Mouse (Mus musculus) WW6 (cell line): ENCODE measurements around the gene Pced1b.
"Not testable (repeated sequence)": the region's sequence is repeated elsewhere in the genome, so short reads cannot be mapped to it uniquely, and the experiment has no call there.

Experiments
- DNase-seq: peaks from one replicate; pipeline ENCODE4 v3.0.0-alpha.2; 2013; ENCODE audit warnings: low read depth, low spot score

Gene Pced1b

GRCm38 (mm10) chr15:97246911-97247790, at the start of gene Pced1b, which contains the start of gene Amigo2:
Pced1b (plus strand) TSS chr15:97247107.
Amigo2 (minus strand) TSS chr15:97247287.
- DNase-seq, result no peak

- no peak for DNase-seq
These were observed 42.0 kb upstream of the Pced1b start for GRCm38 (mm10) chr15:97204889-97205288.

GRCm38 (mm10) chr15:97205776-97206175, 41.1 kb upstream of the Pced1b start:
- DNase-seq, result no peak

GRCm38 (mm10) chr15:97206506-97206905, 40.4 kb upstream of the Pced1b start:
- no peak for DNase-seq

- DNase-seq, result not testable (repeated sequence)
These were observed 37.2 kb upstream of the Pced1b start for GRCm38 (mm10) chr15:97209754-97210153.

- no peak for DNase-seq
These were observed 34.1 kb upstream of the Pced1b start for GRCm38 (mm10) chr15:97212501-97213477.

GRCm38 (mm10) chr15:97216843-97217242, 30.1 kb upstream of the Pced1b start:
- no peak for DNase-seq

GRCm38 (mm10) chr15:97223431-97223830, 23.5 kb upstream of the Pced1b start:
- no peak for DNase-seq

GRCm38 (mm10) chr15:97224003-97224402, 22.9 kb upstream of the Pced1b start:
- no peak for DNase-seq

- DNase-seq, result no peak
These were observed 17.3 kb upstream of the Pced1b start for GRCm38 (mm10) chr15:97229494-97230077.

- DNase-seq, result no peak
These were observed 12.8 kb upstream of the Pced1b start for GRCm38 (mm10) chr15:97234076-97234475.

- no peak for DNase-seq
These were observed 11.7 kb upstream of the Pced1b start for GRCm38 (mm10) chr15:97235183-97235582.

GRCm38 (mm10) chr15:97236943-97237342, 10.0 kb upstream of the Pced1b start:
- no peak for DNase-seq

GRCm38 (mm10) chr15:97245392-97245791, 1.5 kb upstream of the Pced1b start:
- DNase-seq, result no peak

GRCm38 (mm10) chr15:97246256-97246655, 651 bp upstream of the Pced1b start:
- no peak for DNase-seq

- no peak for DNase-seq
These were observed 869 bp downstream of the Pced1b start for GRCm38 (mm10) chr15:97247791-97248161.

GRCm38 (mm10) chr15:97248296-97248695, 1.4 kb downstream of the Pced1b start:
- DNase-seq, result no peak

GRCm38 (mm10) chr15:97249322-97249721, 2.4 kb downstream of the Pced1b start:
- DNase-seq, result no peak

- DNase-seq, result no peak
These were observed 5.7 kb downstream of the Pced1b start for GRCm38 (mm10) chr15:97252493-97253034.

GRCm38 (mm10) chr15:97254375-97254774, 7.5 kb downstream of the Pced1b start:
- DNase-seq, result no peak

GRCm38 (mm10) chr15:97255800-97256199, 8.9 kb downstream of the Pced1b start:
- no peak for DNase-seq
